Comparison of ENCODE assay signal across 13 mouse cellular contexts in the genomic region with DNA sequence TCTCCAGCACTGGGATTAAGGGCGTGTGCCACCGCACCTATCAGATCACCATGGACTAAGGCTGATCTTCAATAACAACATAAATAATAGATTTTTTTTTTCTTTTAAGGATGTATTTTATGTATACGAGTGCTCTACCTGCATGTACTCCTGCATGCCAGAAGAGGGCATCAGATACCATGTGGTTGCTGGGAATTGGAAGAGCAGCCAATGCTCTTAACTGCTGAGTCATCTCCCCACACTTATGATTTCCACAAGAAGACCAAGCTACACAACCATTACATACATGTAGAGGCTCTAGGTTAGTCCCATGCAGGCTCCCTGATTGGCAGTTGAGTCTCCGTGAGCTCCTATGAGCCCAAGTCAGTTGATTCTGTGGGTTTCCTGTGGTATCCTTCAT. TPM values are rescaled to one million over a fixed set of nuclear protein-coding genes. Genes with fewer than 3 reads are reported as not detected.
DNase-seq lines count a peak whose midpoint lies in the region; ATAC-seq and TF ChIP-seq lines count a peak whose summit lies in the region.
"Had no signal": no experiment of that assay in that cellular context is flagged by ENCODE, and none has a peak within 500 bp of the region (broad histone marks: within the 10 kb centered on the region; RNA-seq: fewer than 3 reads in every experiment).

No protein-coding gene starts in this region.

- H3K4me1 ChIP-seq in hindbrain, embryonic 14.5 days (replicated peaks; ENCODE audit: control insufficient read depth, insufficient read depth, low read length): no peaks in the 10 kb centered on the region
- H3K4me1 ChIP-seq in hindbrain, embryonic 16.5 days (ENCODE audit: control insufficient read depth, insufficient read depth, low read depth, low read length): no peaks in the 10 kb centered on the region
- no peaks in the 10 kb centered on the region for H3K4me1 ChIP-seq in forebrain, postnatal 0 days (ENCODE audit: insufficient read depth)
- H3K4me1 ChIP-seq: limb, embryonic 15.5 days had no signal

- ATAC-seq in hindbrain, embryonic 14.5 days (ENCODE audit: low FRiP score): 0 out of 2 replicates have a peak, but pooled peaks have one; percentile 14
- no peak for ATAC-seq in hindbrain, embryonic 16.5 days
- peak; percentile 14; the same call in 1 of the 2 replicates for ATAC-seq in forebrain, postnatal 0 days
- no peak for ATAC-seq in erythroid progenitor cell, adult 5-6 weeks (replicated peaks; ENCODE audit: low FRiP score, poor library complexity, severe bottlenecking)
- ATAC-seq in cerebellum, adult (ENCODE audit: insufficient number of reproducible peaks, low FRiP score, low TSS enrichment): no peak

- peak; percentile 62 for TF ChIP-seq CTCF in forebrain, postnatal 0 days (IDR thresholded peaks at IDR 0.05; ENCODE audit: low read depth)

- 89% methylated on average over 4 of the region's 4 CpGs for WGBS in hindbrain, embryonic 14.5 days
- WGBS in hindbrain, embryonic 16.5 days: 82% methylated on average over 4 of the region's 4 CpGs
- WGBS in forebrain, postnatal 0 days: 85% methylated on average over 4 of the region's 4 CpGs

- no peak overlapping the region for H3K27ac ChIP-seq in hindbrain, embryonic 14.5 days
- H3K27ac ChIP-seq in hindbrain, embryonic 16.5 days (ENCODE audit: low read depth, low read length): no peak overlapping the region
- H3K27ac ChIP-seq in forebrain, postnatal 0 days (ENCODE audit: low read depth, low read length): no peak overlapping the region
- H3K27ac ChIP-seq: limb, embryonic 15.5 days had no signal

- H3K9ac ChIP-seq in hindbrain, embryonic 14.5 days: no peak overlapping the region
- no peak overlapping the region for H3K9ac ChIP-seq in hindbrain, embryonic 16.5 days (ENCODE audit: low read depth, low read length)
- H3K9ac ChIP-seq in forebrain, postnatal 0 days: no peak overlapping the region
- H3K9ac ChIP-seq: limb, embryonic 15.5 days had no signal

- no peaks in the 10 kb centered on the region for H3K36me3 ChIP-seq in hindbrain, embryonic 14.5 days (replicated peaks; ENCODE audit: control insufficient read depth, insufficient read depth)
- H3K36me3 ChIP-seq in hindbrain, embryonic 16.5 days (ENCODE audit: control insufficient read depth, insufficient read depth, low read length): no peaks in the 10 kb centered on the region
- no peaks in the 10 kb centered on the region for H3K36me3 ChIP-seq in forebrain, postnatal 0 days (ENCODE audit: insufficient read depth)
- H3K36me3 ChIP-seq: limb, embryonic 15.5 days had no signal

- no peak overlapping the region for H3K4me3 ChIP-seq in hindbrain, embryonic 14.5 days (replicated peaks; ENCODE audit: low read length)
- H3K4me3 ChIP-seq in hindbrain, embryonic 16.5 days (ENCODE audit: low read length): no peak overlapping the region
- no peak overlapping the region for H3K4me3 ChIP-seq in forebrain, postnatal 0 days (ENCODE audit: low read depth, low read length)
- H3K4me3 ChIP-seq: limb, embryonic 15.5 days had no signal

- H3K4me2 ChIP-seq in hindbrain, embryonic 14.5 days (replicated peaks): no peak overlapping the region
- no peak overlapping the region for H3K4me2 ChIP-seq in hindbrain, embryonic 16.5 days (ENCODE audit: low read length)
- H3K4me2 ChIP-seq in forebrain, postnatal 0 days (ENCODE audit: low read depth): no peak overlapping the region
- H3K4me2 ChIP-seq: limb, embryonic 15.5 days had no signal

- H3K27me3 ChIP-seq in hindbrain, embryonic 14.5 days (ENCODE audit: control insufficient read depth, insufficient read depth, low read length): no peaks in the 10 kb centered on the region
- H3K27me3 ChIP-seq in hindbrain, embryonic 16.5 days (replicated peaks; ENCODE audit: control insufficient read depth, insufficient read depth, low read length): no peaks in the 10 kb centered on the region
- no peaks in the 10 kb centered on the region for H3K27me3 ChIP-seq in forebrain, postnatal 0 days (ENCODE audit: insufficient read depth, low read length)
- H3K27me3 ChIP-seq: limb, embryonic 15.5 days had no signal

- DNase-seq in hindbrain, embryonic 14.5 days (ENCODE audit: low spot score): peak; percentile 27
- DNase-seq in 3T3-L1 (ENCODE audit: low read depth, low spot score) (peak; percentile 9), NIH3T3 (ENCODE audit: low read depth) (peak; percentile 39)
- DNase-seq in forebrain, postnatal 0 days: peak; percentile 39
- DNase-seq in ovary, postnatal 10 days (ENCODE audit: low spot score): no peak
- DNase-seq: cerebellum, adult 18-20 months; gastrocnemius, postnatal 25 days; kidney, postnatal 10 days had no signal

- no peaks in the 10 kb centered on the region for H3K9me3 ChIP-seq in hindbrain, embryonic 14.5 days (ENCODE audit: control insufficient read depth, low read length)
- no peaks in the 10 kb centered on the region for H3K9me3 ChIP-seq in hindbrain, embryonic 16.5 days (ENCODE audit: control insufficient read depth, low read length)
- no peaks in the 10 kb centered on the region for H3K9me3 ChIP-seq in forebrain, postnatal 0 days (ENCODE audit: low read length)
- H3K9me3 ChIP-seq: limb, embryonic 15.5 days had no signal

RNA-seq across cellular contexts. Expression of gene Gc, which starts 13.3 kb away (rescaled TPM):
- 0.14 TPM in 1 of 2 replicates, not detected in the other for polyA plus RNA-seq in hindbrain, embryonic 14.5 days (2014; fragmentation: Nextera tagmentation; extraction: Ambion mirVana)
- 0.29 and 0.55 TPM in 2 replicates for polyA plus RNA-seq in hindbrain, embryonic 16.5 days (2015; fragmentation: Nextera tagmentation; extraction: Ambion mirVana)
- not detected in 2 replicates for total RNA-seq in forebrain, postnatal 0 days (2014; rRNA removed)
- polyA plus RNA-seq in forebrain, postnatal 0 days (2015; fragmentation: Nextera tagmentation; extraction: Ambion mirVana): not detected in 2 replicates
- total RNA-seq in erythroid progenitor cell, adult 5-6 weeks (2015; ENCODE audit: low replicate concordance): not detected in 2 replicates
- total RNA-seq in erythroid progenitor cell, adult 5-6 weeks (2017; ENCODE audit: low replicate concordance): not detected in 2 replicates
- total RNA-seq: gastrocnemius, postnatal 25 days; neutrophil, adult 5-6 weeks had no signal

Comparison
In these comparisons a context has a peak if more than half of its experiments do, and no peak if none do; other contexts are left out.
1. ATAC-seq: peak in hindbrain, embryonic 14.5 days (single experiment) and forebrain, postnatal 0 days (single experiment); none in hindbrain, embryonic 16.5 days (single experiment), erythroid progenitor cell, adult 5-6 weeks (single experiment) and cerebellum, adult (single experiment).